Mouse (Mus musculus) yolk sac, embryonic 10.5 days (tissue): ENCODE data around the gene Fnbp4.
A peak's percentile ranks its signal among the peaks of the same experiment; 100 is the strongest.
"Not testable (repeated sequence)": the region's sequence is repeated elsewhere in the genome, so short reads cannot be mapped to it uniquely, and the experiment has no call there.

Source experiments
- DNase-seq: peaks from one replicate; pipeline ENCODE4 v3.0.0-alpha.2; 2017; ENCODE audit warnings: low spot score

Gene Fnbp4

DNA sequence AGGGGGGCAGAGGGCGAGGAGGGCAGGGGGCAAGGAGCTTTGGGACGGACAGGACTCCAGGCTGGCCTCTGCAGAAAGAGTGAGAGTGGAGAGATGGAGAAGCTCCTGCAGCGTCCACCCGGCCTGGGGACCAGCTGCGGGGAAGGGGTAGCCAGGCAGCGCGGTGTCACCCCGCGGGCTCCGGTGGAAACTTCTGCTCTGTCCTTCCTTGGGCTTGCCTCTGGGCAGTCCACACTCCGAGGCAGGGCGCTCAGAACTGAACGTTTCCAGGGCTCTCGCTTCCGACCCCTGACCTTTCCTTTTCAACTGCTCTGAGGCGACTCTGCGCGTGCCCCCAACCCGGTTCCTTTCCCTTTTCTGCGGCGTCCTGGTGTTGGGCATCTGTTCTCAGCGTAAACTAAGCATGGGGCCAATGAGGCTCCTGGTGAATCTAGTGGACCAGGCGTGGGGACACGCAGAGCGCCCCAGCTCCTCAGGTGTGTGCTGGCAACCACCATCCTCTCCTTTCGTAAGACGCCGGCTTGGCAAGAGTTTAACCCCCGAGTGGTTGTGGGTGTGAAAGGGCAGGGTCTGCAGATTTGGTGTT lies 37.8 kb downstream of the Fnbp4 start:
- DNase-seq = peak; percentile 46

DNA sequence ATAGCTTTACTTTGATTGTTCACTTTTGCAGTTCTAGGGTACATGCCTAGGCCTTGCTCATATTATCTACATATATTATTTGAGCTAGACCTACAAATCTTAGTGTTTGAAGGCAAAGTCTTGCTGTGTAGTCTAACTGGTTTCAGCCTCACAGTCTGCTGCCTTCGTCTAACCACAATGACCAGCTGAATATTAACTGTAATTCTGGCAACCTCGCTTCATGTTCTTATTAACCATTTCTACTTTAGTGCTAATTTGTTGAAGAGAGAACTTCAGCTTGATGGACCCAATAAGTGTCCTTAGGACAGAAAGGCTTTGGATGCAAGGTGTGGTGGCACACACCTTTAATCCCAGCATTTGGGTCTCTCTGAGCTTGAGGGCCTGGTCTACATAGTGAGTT lies 43.0 kb downstream of the Fnbp4 start:
- DNase-seq = no peak

DNA sequence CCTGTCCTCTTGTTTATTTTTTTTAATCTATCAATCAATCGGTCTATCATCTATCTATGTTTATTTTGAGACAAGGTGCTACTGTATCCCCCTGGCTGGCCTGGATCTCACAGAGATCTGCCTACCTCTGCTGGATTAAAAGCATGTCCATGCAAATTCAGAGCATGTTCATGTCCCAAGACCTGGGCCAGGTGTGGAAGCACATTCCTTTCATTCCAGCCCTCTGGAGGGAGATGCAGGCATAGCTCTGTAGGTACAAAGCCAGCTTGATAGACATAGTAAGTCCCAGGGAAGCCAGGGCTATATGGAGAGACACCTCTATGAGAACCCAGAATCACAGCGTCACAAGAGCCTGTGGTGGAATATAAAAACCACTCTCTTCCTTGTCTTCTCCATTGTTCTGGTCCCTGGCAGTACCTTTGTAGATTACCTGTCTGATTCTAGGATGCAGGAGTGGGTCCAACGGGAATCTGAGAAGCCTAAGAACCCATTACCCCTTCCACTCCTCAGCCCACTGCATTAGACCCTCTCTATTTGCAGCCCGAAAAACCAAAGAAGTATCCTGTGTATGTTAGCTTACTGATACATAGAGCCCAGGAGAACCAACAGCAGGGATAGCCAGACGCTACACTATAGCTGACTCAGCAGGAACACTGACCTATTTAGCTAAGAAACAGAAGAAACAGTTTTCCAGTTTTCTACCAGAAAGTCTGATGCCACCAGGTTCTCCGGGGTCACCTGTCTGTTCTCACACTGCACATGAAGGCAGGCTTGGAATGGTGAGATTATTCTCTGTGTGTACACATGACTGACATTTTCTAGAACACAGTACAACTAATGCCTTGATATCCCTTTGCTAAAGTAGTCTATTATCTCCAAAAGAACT lies 63.3 kb downstream of the Fnbp4 start:
- no peak for DNase-seq

- no peak for DNase-seq
Measured at GRCm38 (mm10) chr2:90810751-90811150, 65.6 kb downstream of the Fnbp4 start.

DNA sequence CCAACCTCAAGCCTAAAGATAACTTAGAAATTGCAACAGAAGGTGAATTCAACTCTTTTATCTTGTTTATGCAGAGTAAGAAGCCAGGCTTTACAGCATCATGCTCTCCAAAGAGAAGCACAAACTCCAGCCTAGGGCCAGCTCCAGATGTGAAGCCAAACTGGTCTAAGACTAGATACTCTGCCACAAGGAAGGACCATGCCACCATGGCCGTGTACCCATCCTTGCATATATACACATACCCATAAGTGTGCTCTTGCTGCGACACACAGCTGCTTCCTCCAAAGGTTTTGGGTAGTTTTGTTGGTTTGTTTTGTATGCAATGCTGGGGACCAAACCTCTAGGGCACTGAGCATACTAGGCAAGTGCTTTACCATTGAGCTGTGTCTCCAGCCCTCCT lies 70.1 kb downstream of the Fnbp4 start:
- no peak for DNase-seq

GRCm38 (mm10) chr2:90816144-90816543 lies 71.0 kb downstream of the Fnbp4 start:
- DNase-seq = no peak

GRCm38 (mm10) chr2:90818710-90819109 lies 73.5 kb downstream of the Fnbp4 start:
- DNase-seq = no peak

DNA sequence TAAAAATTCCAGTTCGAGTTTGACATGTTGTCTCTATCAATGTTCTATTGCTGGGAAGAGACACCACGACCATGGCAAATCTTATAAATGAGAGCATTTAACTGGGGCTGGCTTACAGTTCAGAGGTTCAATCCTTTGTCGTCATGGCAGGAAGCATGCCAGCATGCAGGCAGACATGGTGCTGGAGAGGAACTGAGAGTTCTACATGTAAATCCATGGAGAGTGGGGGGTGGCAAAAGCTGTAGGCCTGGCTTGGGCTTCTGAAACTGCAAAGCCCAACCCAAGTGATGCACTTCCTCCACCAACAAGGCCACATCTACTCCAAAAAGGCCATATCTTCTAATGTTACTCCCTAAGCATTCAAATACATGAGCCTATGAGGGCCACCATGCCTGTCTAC lies 75.7 kb downstream of the Fnbp4 start:
- no peak for DNase-seq

GRCm38 (mm10) chr2:90822978-90823377 lies 77.8 kb downstream of the Fnbp4 start:
- DNase-seq = no peak

DNA sequence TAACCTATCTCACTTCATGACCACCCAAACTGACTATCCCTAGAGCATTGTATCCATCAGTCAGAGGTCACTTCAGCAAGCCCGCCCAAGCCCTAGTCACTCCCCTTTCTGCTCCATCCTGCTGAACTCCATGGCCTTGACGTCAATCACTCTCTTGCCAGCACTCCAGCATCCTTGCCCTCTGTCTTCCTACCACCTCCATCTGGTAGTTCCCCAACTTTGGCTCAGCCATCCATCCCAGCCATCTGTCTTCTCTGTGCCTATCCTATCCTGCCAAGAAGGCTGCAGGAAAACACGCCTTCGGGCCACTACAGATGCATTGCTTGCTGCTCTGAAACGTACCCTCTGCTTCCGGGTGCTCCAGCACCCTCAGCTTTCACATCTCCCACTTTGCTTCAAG lies 78.6 kb downstream of the Fnbp4 start:
- DNase-seq = no peak

DNA sequence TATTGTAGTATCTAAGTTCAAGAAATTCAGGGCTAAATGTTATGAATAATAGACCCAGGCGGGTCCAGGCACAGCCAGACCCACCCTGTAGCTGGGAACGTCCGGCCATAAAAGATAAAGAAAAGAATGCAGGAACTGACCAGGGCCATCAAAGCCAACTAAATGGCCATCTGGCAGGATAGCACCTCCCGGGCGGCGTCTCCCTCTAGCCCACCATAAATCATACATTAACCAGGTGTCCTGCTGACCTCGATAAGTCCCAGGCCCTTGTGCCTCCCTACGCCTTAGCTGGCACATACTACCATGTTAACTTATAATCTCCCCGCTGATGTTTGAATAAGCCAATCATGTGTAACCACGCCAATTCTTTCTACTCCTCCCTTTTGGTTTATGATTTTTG lies 79.4 kb downstream of the Fnbp4 start:
- not testable (repeated sequence) for DNase-seq

DNA sequence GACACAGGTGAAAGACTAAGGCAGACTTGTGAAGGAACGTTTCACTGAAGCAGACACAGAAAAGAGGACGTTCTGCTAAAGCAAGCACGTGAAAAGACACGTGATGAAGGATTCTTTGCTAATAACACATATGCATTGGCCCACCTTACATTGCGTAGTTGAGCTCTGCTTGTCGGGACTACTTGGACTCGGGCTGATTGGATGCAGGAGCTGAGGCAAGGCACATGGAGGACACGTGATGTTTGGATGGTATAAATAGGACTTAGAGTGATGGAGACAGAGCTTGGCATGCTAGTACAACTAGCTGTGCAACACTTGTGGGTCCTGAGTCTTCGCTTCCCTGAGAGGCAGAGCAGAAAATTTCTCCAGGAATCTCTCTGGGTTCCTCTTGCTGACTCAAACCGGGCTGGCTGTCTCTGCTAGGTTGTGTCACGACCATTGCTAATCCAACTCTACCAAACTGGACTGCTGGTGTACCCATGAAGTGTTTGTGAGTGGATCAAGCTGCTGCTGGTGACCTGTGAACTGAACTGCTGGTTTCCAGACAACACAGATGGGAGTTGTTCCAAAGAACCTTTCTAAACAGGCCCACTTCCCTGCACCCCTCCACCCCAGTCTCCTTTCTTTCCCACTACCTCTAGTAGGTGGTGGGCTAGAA lies 80.5 kb downstream of the Fnbp4 start:
- DNase-seq = no peak

GRCm38 (mm10) chr2:90828739-90829138 lies 83.6 kb downstream of the Fnbp4 start:
- no peak for DNase-seq
